Mouse (Mus musculus) MEL (cell line): Measurements from ENCODE around the gene Rsph6a. TPM values are rescaled to one million over a fixed set of nuclear protein-coding genes. Genes with fewer than 3 reads are reported as not detected.

Experiments used
- DNase-seq: peaks from one replicate; pipeline ENCODE4 v3.0.0; 2011; ENCODE audit warnings: low read depth, low spot score
- H3K27ac ChIP-seq: 2 replicates; pipeline ENCODE4 v1.5.1; 2012; ENCODE audit warnings: low read depth, mild to moderate bottlenecking, control low read depth, low read length, moderate library complexity; ENCODE audit not compliant: control insufficient read depth
- H3K27me3 ChIP-seq, 2 experiments: fragments of 150-350 bp in 1 of 2; sonication (generic) in 1 of 2; 2 replicates each; pipeline ENCODE4 v1.6.1; 2012; ENCODE audit warnings: low read length in 2 of 2, mild to moderate bottlenecking in 2 of 2, improper control_type of control experiment in 1 of 2, moderate library complexity in 1 of 2; ENCODE audit not compliant: insufficient read depth in 2 of 2, control insufficient read depth in 1 of 2
- H3K36me3 ChIP-seq, 2 experiments: 2 replicates each; pipeline ENCODE4 v1.6.1; 2012 to 2014; ENCODE audit warnings: low read length in 2 of 2, improper control_type of control experiment in 1 of 2, inconsistent platforms in 1 of 2, mild to moderate bottlenecking in 1 of 2; ENCODE audit not compliant: insufficient read depth in 2 of 2, control insufficient read depth in 1 of 2
- H3K4me1 ChIP-seq, 2 experiments: fragments of 150-350 bp in 1 of 2; sonication (generic) in 1 of 2; 2 replicates each; pipeline ENCODE4 v1.6.1; 2012; ENCODE audit warnings: low read length in 2 of 2, improper control_type of control experiment in 1 of 2, mild to moderate bottlenecking in 1 of 2; ENCODE audit not compliant: insufficient read depth in 2 of 2, control insufficient read depth in 1 of 2
- H3K4me3 ChIP-seq, 2 experiments: fragments of 150-350 bp in 1 of 2; sonication (generic) in 1 of 2; 2 replicates each; pipeline ENCODE4 v1.5.1; 2012; ENCODE audit warnings: low read depth in 2 of 2, low read length in 2 of 2, mild to moderate bottlenecking in 2 of 2, moderate library complexity in 2 of 2, control low read depth in 1 of 2, improper control_type of control experiment in 1 of 2; ENCODE audit not compliant: control insufficient read depth in 1 of 2, insufficient read depth in 1 of 2
- H3K79me2 ChIP-seq: 2 replicates; pipeline ENCODE4 v1.6.1; 2012; ENCODE audit warnings: mild to moderate bottlenecking, low read length, moderate library complexity; ENCODE audit not compliant: control insufficient read depth, poor library complexity, insufficient read depth
- H3K9ac ChIP-seq: 2 replicates; pipeline ENCODE4 v1.6.1; 2012; ENCODE audit warnings: low read depth, mild to moderate bottlenecking, control low read depth, low read length, moderate library complexity; ENCODE audit not compliant: control insufficient read depth, poor library complexity, severe bottlenecking
- H3K9me3 ChIP-seq: fragments of 150-350 bp; sonication (generic); replicated peaks from 2 replicates; pipeline ENCODE4 v1.6.1; 2012; ENCODE audit warnings: mild to moderate bottlenecking, low read length, improper control_type of control experiment, moderate library complexity; ENCODE audit not compliant: insufficient read depth
- BHLHE40 ChIP-seq: IDR thresholded peaks from 2 replicates; pipeline ENCODE4 v1.6.1; 2012; ENCODE audit warnings: low read depth, mild to moderate bottlenecking, inconsistent platforms, low read length, improper control_type of control experiment, borderline replicate concordance
- CHD1 ChIP-seq: IDR thresholded peaks from 2 replicates; pipeline ENCODE4 v1.6.1; 2012; ENCODE audit warnings: low read depth, mild to moderate bottlenecking, inconsistent platforms, low read length, improper control_type of control experiment
- EP300 ChIP-seq, 2 experiments: IDR thresholded peaks; 2 replicates each; pipeline ENCODE4 v1.6.1; 2011; ENCODE audit warnings: improper control_type of control experiment in 2 of 2, low read length in 2 of 2, low read depth in 1 of 2, mild to moderate bottlenecking in 1 of 2
- ETS1 ChIP-seq: IDR thresholded peaks from 2 replicates; pipeline ENCODE4 v1.6.1; 2012; ENCODE audit warnings: low read depth, mild to moderate bottlenecking, inconsistent platforms, low read length, improper control_type of control experiment, moderate library complexity
- GATA1 ChIP-seq: IDR thresholded peaks from 2 replicates; pipeline ENCODE4 v1.6.1; 2011; ENCODE audit warnings: low read depth, low read length, improper control_type of control experiment
- JUND ChIP-seq: IDR thresholded peaks from 2 replicates; pipeline ENCODE4 v1.6.1; 2011; ENCODE audit warnings: low read depth, mild to moderate bottlenecking, improper control_type of control experiment, low read length
- KAT2A ChIP-seq: conservative IDR thresholded peaks from 2 replicates; pipeline ENCODE4 v1.6.1; 2012; ENCODE audit warnings: low read depth, low read length, improper control_type of control experiment, inconsistent platforms
- MAFK ChIP-seq: IDR thresholded peaks from 2 replicates; pipeline ENCODE4 v1.6.1; 2011; ENCODE audit warnings: low read depth, mild to moderate bottlenecking, low read length, improper control_type of control experiment, borderline replicate concordance
- MAZ ChIP-seq: IDR thresholded peaks from 2 replicates; pipeline ENCODE4 v1.6.1; 2012; ENCODE audit warnings: low read depth, mild to moderate bottlenecking, inconsistent platforms, low read length, improper control_type of control experiment
- MXI1 ChIP-seq: IDR thresholded peaks from 2 replicates; pipeline ENCODE4 v1.6.1; 2011; ENCODE audit warnings: mild to moderate bottlenecking, low read depth, low read length, improper control_type of control experiment
- MYB ChIP-seq: IDR thresholded peaks from 2 replicates; pipeline ENCODE4 v1.6.1; 2011; ENCODE audit warnings: mild to moderate bottlenecking, low read depth, low read length, improper control_type of control experiment
- MYC ChIP-seq: IDR thresholded peaks from 2 replicates; pipeline ENCODE4 v1.6.1; 2011; ENCODE audit warnings: low read depth, mild to moderate bottlenecking, low read length, improper control_type of control experiment, moderate library complexity
- NELFE ChIP-seq: IDR thresholded peaks from 2 replicates; pipeline ENCODE4 v1.6.1; 2011; ENCODE audit warnings: low read depth, low read length, improper control_type of control experiment
- NRF1 ChIP-seq: IDR thresholded peaks from 2 replicates; pipeline ENCODE4 v1.6.1; 2014; ENCODE audit warnings: low read depth, mild to moderate bottlenecking, inconsistent platforms, low read length, improper control_type of control experiment, moderate library complexity; ENCODE audit not compliant: poor library complexity, insufficient read depth, severe bottlenecking
- POLR2A ChIP-seq, 2 experiments: IDR thresholded peaks; 2 replicates each; pipeline ENCODE4 v1.6.1; 2011 to 2012; ENCODE audit warnings: low read length in 2 of 2, mild to moderate bottlenecking in 2 of 2, control low read depth in 1 of 2, improper control_type of control experiment in 1 of 2, low read depth in 1 of 2, moderate library complexity in 1 of 2; ENCODE audit not compliant: control insufficient read depth in 1 of 2, insufficient read depth in 1 of 2, poor library complexity in 1 of 2
- POLR2AphosphoS2 ChIP-seq: IDR thresholded peaks from 2 replicates; pipeline ENCODE4 v1.6.1; 2011; ENCODE audit warnings: low read length, improper control_type of control experiment
- RCOR1 ChIP-seq: IDR thresholded peaks from 2 replicates; pipeline ENCODE4 v1.6.1; 2012; ENCODE audit warnings: low read depth, mild to moderate bottlenecking, inconsistent platforms, low read length, improper control_type of control experiment
- SIN3A ChIP-seq: IDR thresholded peaks from 2 replicates; pipeline ENCODE4 v1.6.1; 2012; ENCODE audit warnings: low read length, improper control_type of control experiment, inconsistent platforms
- TAL1 ChIP-seq: IDR thresholded peaks from 2 replicates; pipeline ENCODE4 v1.6.1; 2012; ENCODE audit warnings: mild to moderate bottlenecking, inconsistent platforms, low read length, moderate library complexity, mixed read lengths
- TBP ChIP-seq: IDR thresholded peaks from 2 replicates; pipeline ENCODE4 v1.8.0; 2011; ENCODE audit warnings: low read depth, low read length, improper control_type of control experiment
- TCF12 ChIP-seq: IDR thresholded peaks from 2 replicates; pipeline ENCODE4 v1.6.1; 2014; ENCODE audit warnings: low read depth, mild to moderate bottlenecking, inconsistent platforms, low read length, improper control_type of control experiment, moderate library complexity
- UBTF ChIP-seq: IDR thresholded peaks from 2 replicates; pipeline ENCODE4 v1.6.1; 2012; ENCODE audit warnings: low read depth, mild to moderate bottlenecking, inconsistent platforms, low read length, improper control_type of control experiment, moderate library complexity, borderline replicate concordance; ENCODE audit not compliant: insufficient read depth
- ZKSCAN1 ChIP-seq: IDR thresholded peaks from 2 replicates; pipeline ENCODE4 v1.6.1; 2012; ENCODE audit warnings: low read depth, mild to moderate bottlenecking, inconsistent platforms, low read length, improper control_type of control experiment, moderate library complexity
- ZMIZ1 ChIP-seq: IDR thresholded peaks from 2 replicates; pipeline ENCODE4 v1.6.1; 2012; ENCODE audit warnings: low read depth, mild to moderate bottlenecking, inconsistent platforms, low read length, improper control_type of control experiment, moderate library complexity
- ZNF384 ChIP-seq: IDR thresholded peaks from 2 replicates; pipeline ENCODE4 v1.6.1; 2012; ENCODE audit warnings: low read depth, mild to moderate bottlenecking, inconsistent platforms, low read length, improper control_type of control experiment
- polyA plus RNA-seq, 2 experiments: library from polyadenylated mRNA; stranded (reverse) in 1 of 2; unstranded in 1 of 2; fragments of >175 nt in 1 of 2; fragments of >200 nt in 1 of 2; gene quantifications; 2 replicates each; pipeline versions ENCODE4 v1.2.1 to v1.2.4; 2012; ENCODE audit warnings: low replicate concordance in 2 of 2, low read depth in 1 of 2; ENCODE audit not compliant: insufficient read length in 2 of 2, insufficient read depth in 1 of 2, missing spikeins in 1 of 2
- total RNA-seq: library from RNA; depleted of rRNA; stranded (reverse); fragments of 300-350 nt; gene quantifications from 2 replicates; pipeline ENCODE4 v1.2.3, GENCODE M21; 2012

The Rsph6a gene
- total and polyA plus RNA-seq, 3 experiments, result 0.04 to 0.23 TPM; not detected in 1

GRCm38 (mm10) chr7:19075723-19076585, 21.5 kb downstream of the Rsph6a start, which contains the start of gene Dmwd (continued):
- TF ChIP-seq TCF12 (peak; percentile 16; the same call in 1 of the 2 replicates), CHD1 (no peak), ZNF384 (no peak), BHLHE40 (no peak), POLR2AphosphoS2 (no peak), UBTF (no peak), MAFK (no peak), ZKSCAN1 (no peak), TBP (0 out of 2 replicates have a peak, but pooled peaks have one; percentile 38), JUND (no peak), GATA1 (no peak), NRF1 (0 out of 2 replicates have a peak, but pooled peaks have one; percentile 9), TAL1 (no peak), MYC (0 out of 2 replicates have a peak, but pooled peaks have one; percentile 28)
- TF ChIP-seq, all 39 proteins: peak for 15

DNA sequence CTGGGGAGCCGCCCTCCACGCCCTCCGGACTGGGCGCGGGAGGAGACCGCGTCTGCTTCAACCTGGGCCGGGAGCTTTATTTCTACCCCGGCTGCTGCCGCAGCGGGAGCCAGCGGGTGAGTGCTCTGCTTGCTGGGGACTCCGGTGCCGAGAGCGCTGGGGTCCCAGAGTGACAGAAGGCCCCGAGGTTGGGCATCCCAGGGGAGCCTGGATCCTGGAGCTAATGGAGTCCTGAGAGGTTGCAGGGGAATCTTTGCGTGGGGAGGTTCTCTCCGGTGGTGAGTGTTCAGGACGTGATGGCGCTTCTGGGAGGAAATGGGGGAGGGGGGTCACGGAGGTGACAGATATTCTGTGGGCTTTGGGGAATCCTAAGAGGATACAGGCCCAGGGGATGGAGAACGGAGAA, 22.1 kb downstream of the Rsph6a start:
- Histone ChIP-seq H3K4me1 (peaks cover 4 to 20% of the 10 kb centered on the region in 2 experiments), H3K4me3 (peak overlapping the region; percentile 70 to 95), H3K79me2 (peaks cover 9% of the 10 kb centered on the region), H3K27ac (peak overlapping the region; percentile 3), H3K9me3 (no peaks in the 10 kb centered on the region), H3K9ac (peak overlapping the region; percentile 84), H3K27me3 (no peaks in the 10 kb centered on the region), H3K36me3 (peaks cover 0 to 11% of the 10 kb centered on the region in 2 experiments; a peak in 2 of 4 replicates)
- no peak for DNase-seq
- TF ChIP-seq CHD1 (0 out of 2 replicates have a peak, but pooled peaks have one; percentile 16), ZMIZ1 (no peak), MYB (no peak)

- peak overlapping the region; percentile 17; the same call in 1 of the 2 replicates for H3K27ac ChIP-seq
- peaks cover 0 to 11% of the 10 kb centered on the region in 2 experiments; a peak in 2 of 4 replicates for H3K36me3 ChIP-seq
- no peaks in the 10 kb centered on the region for H3K9me3 ChIP-seq
- H3K9ac ChIP-seq, result peak overlapping the region; percentile 11; the same call in 1 of the 2 replicates
- peak overlapping the region; percentile 28 to 70 for H3K4me3 ChIP-seq
- DNase-seq, result peak; percentile 91
- peaks cover 4 to 20% of the 10 kb centered on the region in 2 experiments for H3K4me1 ChIP-seq
- H3K27me3 ChIP-seq, result no peaks in the 10 kb centered on the region
- TF ChIP-seq UBTF, result no peak
- TF ChIP-seq KAT2A, result 0 out of 2 replicates have a peak, but pooled peaks have one; percentile 19
- TF ChIP-seq BHLHE40, result peak; percentile 88
- peak in 1 of 2 experiments; percentile 36; a peak in 1 of 4 replicates for TF ChIP-seq POLR2A (IDR thresholded peaks at IDR 0.05; ENCODE audit: control insufficient read depth in 1 of 2, insufficient read depth in 1 of 2, low read depth in 1 of 2, low read length in 2 of 2, poor library complexity in 1 of 2)
- TF ChIP-seq RCOR1, result peak; percentile 95
- peak; percentile 41; the same call in 1 of the 2 replicates for TF ChIP-seq MXI1
- TF ChIP-seq SIN3A, result peak; percentile 71
- peak; percentile 95 for TF ChIP-seq MAZ
- TF ChIP-seq TBP, result 0 out of 2 replicates have a peak, but pooled peaks have one; percentile 25
- peak; percentile 77 to 85 for TF ChIP-seq EP300 (IDR thresholded peaks at IDR 0.05; ENCODE audit: low read depth in 1 of 2, low read length in 2 of 2)
- peak; percentile 60 for TF ChIP-seq TCF12
- 0 out of 2 replicates have a peak, but pooled peaks have one; percentile 19 for TF ChIP-seq NELFE
- TF ChIP-seq ETS1, result peak; percentile 86
- TF ChIP-seq MAFK, result peak; percentile 94
- TF ChIP-seq ZMIZ1, result no peak
- TF ChIP-seq MYC, result 0 out of 2 replicates have a peak, but pooled peaks have one; percentile 49
- TF ChIP-seq MYB, result no peak
- TF ChIP-seq GATA1, result no peak
- H3K79me2 ChIP-seq, result peaks cover 9% of the 10 kb centered on the region
These were observed 23.3 kb downstream of the Rsph6a start for GRCm38 (mm10) chr7:19077761-19078160.
